Mouse (Mus musculus): ENCODE measurements around the gene Tfap2e. TPM values are rescaled to one million over a fixed set of nuclear protein-coding genes. Genes with fewer than 3 reads are reported as not detected.
A peak's percentile ranks its signal among the peaks of the same experiment; 100 is the strongest.

Tfap2e gene
- polyA plus RNA-seq, 1 experiment from 2014 or later = not detected

DNA sequence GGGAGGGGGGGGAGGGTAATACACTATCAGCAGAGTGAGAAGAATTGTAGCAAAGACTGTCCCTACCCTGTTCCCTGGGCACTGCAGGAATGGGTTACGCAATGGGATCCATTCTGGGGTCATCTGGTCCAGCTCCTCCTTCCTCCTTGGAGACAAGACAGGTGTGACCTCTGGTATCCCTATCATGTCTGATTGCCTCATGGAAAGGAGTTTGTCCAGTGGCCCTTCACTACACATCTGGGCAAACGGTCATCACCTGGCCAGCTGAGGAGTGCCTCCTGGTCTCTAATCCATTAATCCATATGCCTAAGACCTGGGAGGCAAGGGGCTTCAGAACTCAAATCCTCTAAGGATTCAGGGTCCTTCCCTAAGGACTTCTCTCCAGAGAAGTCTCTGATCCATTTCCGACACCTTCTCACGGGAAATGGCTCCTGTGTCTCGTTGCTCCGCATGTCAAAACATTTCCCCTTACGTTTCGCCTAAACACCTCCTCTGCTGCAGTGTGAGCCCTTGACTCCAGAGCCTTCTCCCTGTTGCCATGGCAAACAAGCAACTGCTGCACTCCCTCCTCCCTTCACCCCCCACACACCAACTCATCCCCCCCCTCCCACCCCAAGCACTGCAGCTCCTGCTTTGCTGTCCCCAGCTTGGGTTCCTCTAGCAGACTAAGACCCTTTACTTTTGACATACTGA, 15.0 kb upstream of the Tfap2e start:
- H3K4me1 ChIP-seq (replicated peaks) = peaks cover 28% of the 10 kb centered on the region
- H3K27ac ChIP-seq (replicated peaks) = no peak overlapping the region
- ATAC-seq (ENCODE audit: insufficient read depth) = no peak
- peaks cover 25% of the 10 kb centered on the region for H3K36me3 ChIP-seq (replicated peaks)
- H3K4me3 ChIP-seq (replicated peaks) = no peak overlapping the region
- 86% methylated on average over 8 of the region's 8 CpGs for WGBS (ENCODE audit: insufficient replicate concordance)
- H3K4me2 ChIP-seq = no peak overlapping the region
- H3K9me3 ChIP-seq (replicated peaks) = no peaks in the 10 kb centered on the region
- H3K9ac ChIP-seq = no peak overlapping the region
- H3K27me3 ChIP-seq = no peaks in the 10 kb centered on the region

DNA sequence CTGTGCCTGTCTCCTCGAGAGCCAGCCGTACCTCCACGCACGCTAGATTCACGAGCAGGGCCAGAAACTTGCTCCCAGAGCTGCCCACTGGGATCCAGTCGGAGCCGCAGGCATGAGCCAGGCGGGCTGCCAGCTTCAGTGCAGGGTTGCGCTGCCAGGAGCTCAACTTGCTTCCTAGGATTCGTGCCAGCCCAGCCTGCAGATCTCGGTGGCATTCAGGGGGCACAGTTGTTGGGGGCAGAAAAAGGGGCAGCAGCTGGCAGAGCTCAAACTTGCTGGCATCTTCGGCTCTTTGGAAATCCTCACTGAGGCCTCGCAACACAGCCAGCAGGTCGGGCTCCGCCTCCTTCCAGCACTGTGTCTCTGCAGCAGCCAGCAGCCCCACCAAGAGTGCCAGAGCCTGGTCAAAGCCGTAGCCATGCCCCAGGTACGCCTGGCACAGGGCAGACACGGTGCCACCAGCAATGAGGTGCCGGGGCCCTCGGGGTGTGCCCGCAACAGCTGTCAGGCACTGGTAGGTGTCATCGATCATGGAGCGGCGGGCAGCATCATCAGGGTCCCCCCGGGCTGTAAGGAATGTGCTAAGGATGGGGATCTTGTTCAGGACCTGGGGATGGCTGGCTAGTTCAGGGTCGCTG, 14.1 kb upstream of the Tfap2e start:
- ATAC-seq (ENCODE audit: insufficient read depth) = no peak
- 83% methylated on average over 26 of the region's 26 CpGs for WGBS (ENCODE audit: insufficient replicate concordance)
- Histone ChIP-seq H3K27ac (replicated peaks) (no peak overlapping the region), H3K36me3 (replicated peaks) (peaks cover 31% of the 10 kb centered on the region), H3K9me3 (replicated peaks) (no peaks in the 10 kb centered on the region), H3K4me2 (no peak overlapping the region), H3K4me3 (replicated peaks) (no peak overlapping the region), H3K27me3 (no peaks in the 10 kb centered on the region), H3K4me1 (replicated peaks) (peaks cover 28% of the 10 kb centered on the region), H3K9ac (no peak overlapping the region)

DNA sequence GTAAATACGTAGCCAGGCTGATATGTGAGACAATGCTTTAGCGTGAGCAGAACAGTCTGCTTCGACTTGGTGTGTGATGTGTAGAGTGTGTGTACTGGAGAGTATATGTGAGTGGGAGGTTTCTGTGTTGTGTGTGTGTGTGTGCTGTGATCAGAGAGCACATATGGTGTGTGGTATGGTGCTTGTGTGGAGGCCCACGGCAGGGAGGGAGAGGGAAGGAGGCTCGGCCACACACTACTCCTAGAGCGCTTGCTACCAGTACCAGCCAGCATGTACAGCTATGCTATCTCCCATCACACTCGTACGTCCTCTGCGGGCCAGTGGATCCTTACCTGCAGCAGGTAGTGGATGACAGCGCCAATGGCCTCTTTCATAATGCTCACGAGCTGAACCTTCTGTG, 13.5 kb upstream of the Tfap2e start:
- no peak for ATAC-seq (ENCODE audit: insufficient read depth)
- 78% methylated on average over 11 of the region's 11 CpGs for WGBS (ENCODE audit: insufficient replicate concordance)
- no peak overlapping the region for H3K4me2 ChIP-seq
- H3K9me3 ChIP-seq (replicated peaks) = no peaks in the 10 kb centered on the region
- H3K4me3 ChIP-seq (replicated peaks) = no peak overlapping the region
- peaks cover 37% of the 10 kb centered on the region for H3K36me3 ChIP-seq (replicated peaks)
- H3K9ac ChIP-seq = no peak overlapping the region
- H3K4me1 ChIP-seq (replicated peaks) = peaks cover 23% of the 10 kb centered on the region
- H3K27ac ChIP-seq (replicated peaks) = no peak overlapping the region
- H3K27me3 ChIP-seq = no peaks in the 10 kb centered on the region

DNA sequence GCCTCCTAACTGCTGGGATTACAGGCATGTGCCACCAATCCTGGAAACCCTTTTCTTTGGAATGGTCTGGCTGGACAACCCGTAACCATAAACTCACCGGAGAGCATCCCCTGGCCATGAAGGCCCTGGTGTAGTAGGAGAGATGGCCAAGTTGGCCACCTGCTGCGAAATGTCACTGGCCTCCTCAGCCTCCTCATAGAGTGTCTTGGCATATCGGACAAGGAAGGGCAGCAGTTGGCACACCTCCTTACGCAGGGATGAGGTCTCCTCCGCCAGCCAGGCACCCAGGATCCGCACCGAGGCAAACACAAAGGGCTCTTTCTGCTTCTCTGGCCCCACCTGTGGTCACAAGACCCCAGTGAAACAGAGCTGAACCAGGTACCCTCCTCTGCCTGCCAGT, 12.3 kb upstream of the Tfap2e start:
- WGBS (ENCODE audit: insufficient replicate concordance) = 80% methylated on average over 8 of the region's 8 CpGs

DNA sequence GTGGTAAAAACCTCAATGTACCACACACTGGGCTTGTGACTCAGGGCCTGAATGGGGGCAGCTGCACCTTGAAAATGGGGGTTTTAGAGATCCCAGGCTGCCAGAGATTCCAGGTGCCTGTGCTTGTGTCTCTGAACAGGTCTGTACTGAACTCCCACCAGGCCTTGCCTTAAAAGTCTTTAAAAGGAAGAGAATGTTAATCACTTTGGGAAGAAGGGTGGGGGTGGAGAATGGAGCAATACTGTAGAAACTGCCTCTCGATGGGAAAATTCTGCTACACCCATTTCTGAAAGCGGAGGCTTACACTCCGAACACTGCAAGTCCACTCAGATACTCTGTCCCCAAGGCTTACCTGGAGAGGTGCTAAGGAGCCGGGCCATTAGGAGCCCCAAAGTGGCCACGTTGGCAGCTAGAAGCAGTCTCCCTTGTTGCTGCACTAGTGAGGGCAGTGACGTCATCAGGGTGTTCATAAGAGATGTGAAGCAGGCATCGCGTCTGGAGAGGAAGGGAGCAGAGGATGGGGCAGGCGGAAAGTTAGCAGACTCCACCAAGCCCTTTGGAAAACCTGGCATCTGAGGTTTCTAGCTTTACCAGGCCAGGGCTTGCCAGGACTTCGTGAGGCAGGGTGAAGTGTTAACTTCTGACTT, 10.3 kb upstream of the Tfap2e start:
- H3K9ac ChIP-seq = no peak overlapping the region
- WGBS (ENCODE audit: insufficient replicate concordance) = 73% methylated on average over 10 of the region's 10 CpGs
- no peaks in the 10 kb centered on the region for H3K9me3 ChIP-seq (replicated peaks)
- no peaks in the 10 kb centered on the region for H3K27me3 ChIP-seq
- H3K4me1 ChIP-seq (replicated peaks) = 0 out of 2 replicates have a peak, but pooled peaks cover 5% of the 10 kb centered on the region
- H3K27ac ChIP-seq (replicated peaks) = no peak overlapping the region
- H3K36me3 ChIP-seq (replicated peaks) = peaks cover 37% of the 10 kb centered on the region
- no peak for ATAC-seq (ENCODE audit: insufficient read depth)
- no peak overlapping the region for H3K4me3 ChIP-seq (replicated peaks)
- no peak overlapping the region for H3K4me2 ChIP-seq

More for the DNA sequence above, 12.3 kb upstream of the Tfap2e start:
- H3K36me3 ChIP-seq (replicated peaks) = peaks cover 37% of the 10 kb centered on the region
- no peak overlapping the region for H3K4me2 ChIP-seq
- no peaks in the 10 kb centered on the region for H3K27me3 ChIP-seq
- H3K4me3 ChIP-seq (replicated peaks) = no peak overlapping the region
- no peaks in the 10 kb centered on the region for H3K9me3 ChIP-seq (replicated peaks)
- no peak for ATAC-seq (ENCODE audit: insufficient read depth)
- H3K9ac ChIP-seq = no peak overlapping the region
- H3K4me1 ChIP-seq (replicated peaks) = peaks cover 15% of the 10 kb centered on the region
- no peak overlapping the region for H3K27ac ChIP-seq (replicated peaks)

DNA sequence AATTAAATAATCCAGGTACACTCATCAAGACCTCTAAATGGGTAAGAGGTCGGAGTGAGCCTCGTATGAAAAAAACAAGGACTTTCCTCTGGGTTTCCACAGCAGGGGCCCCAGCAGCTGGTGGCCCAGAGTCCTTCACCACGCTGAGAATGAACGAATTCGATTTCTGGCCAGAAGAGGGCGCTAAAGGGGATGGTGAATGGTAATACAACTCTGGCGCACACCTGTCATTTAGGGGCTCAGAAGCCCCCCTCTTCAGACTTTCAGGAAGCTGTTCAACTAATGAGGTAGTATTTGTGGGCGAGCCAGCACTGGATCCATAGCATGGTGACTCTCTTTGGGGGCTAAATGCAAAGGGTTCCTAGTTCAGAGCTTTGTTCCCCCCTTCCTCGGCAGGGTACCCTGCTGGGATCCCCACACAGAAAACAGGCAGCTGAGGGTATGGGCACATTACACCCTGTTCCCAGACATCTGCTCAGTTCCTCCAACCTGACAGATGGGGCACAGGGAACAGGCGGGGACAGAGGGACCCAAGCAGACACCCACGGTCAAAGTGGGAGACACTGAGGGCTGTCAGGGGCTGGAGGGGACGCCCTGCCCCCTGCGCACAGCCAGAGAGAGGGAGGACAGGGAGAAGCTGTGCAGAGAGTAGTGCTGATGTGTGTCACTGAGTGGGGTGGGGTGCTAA, 9.6 kb upstream of the Tfap2e start:
- Histone ChIP-seq H3K9ac (no peak overlapping the region), H3K4me2 (no peak overlapping the region), H3K4me1 (replicated peaks) (0 out of 2 replicates have a peak, but pooled peaks cover 2% of the 10 kb centered on the region), H3K36me3 (replicated peaks) (peaks cover 37% of the 10 kb centered on the region), H3K27ac (replicated peaks) (no peak overlapping the region), H3K4me3 (replicated peaks) (no peak overlapping the region), H3K9me3 (replicated peaks) (no peaks in the 10 kb centered on the region), H3K27me3 (no peaks in the 10 kb centered on the region)
- WGBS (ENCODE audit: insufficient replicate concordance) = 42% methylated on average over 13 of the region's 13 CpGs
- ATAC-seq (ENCODE audit: insufficient read depth) = no peak

DNA sequence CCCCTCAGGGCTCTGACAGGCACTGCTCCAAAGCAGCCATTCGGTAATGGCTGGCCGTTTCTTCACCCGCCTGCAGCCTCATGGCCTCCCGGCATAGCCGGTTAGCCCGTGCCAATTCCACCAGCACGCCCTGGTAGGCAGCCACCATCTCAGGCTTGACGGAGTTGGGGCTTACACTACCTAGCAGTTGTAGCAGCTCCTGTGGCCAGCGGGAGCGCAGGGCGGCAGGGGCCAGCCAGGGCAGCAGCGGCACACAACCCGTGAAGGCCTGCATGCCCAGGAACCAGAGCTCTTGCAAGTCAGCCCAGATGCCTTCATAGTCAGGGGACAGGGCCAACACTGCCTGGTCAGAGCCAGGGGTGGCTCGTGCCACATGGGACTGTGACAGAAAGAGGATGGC, 8.8 kb upstream of the Tfap2e start:
- Histone ChIP-seq H3K4me2 (no peak overlapping the region), H3K4me1 (replicated peaks) (0 out of 2 replicates have a peak, but pooled peaks cover 2% of the 10 kb centered on the region), H3K27me3 (peaks cover 6% of the 10 kb centered on the region), H3K4me3 (replicated peaks) (no peak overlapping the region), H3K27ac (replicated peaks) (no peak overlapping the region), H3K9me3 (replicated peaks) (no peaks in the 10 kb centered on the region), H3K9ac (no peak overlapping the region), H3K36me3 (replicated peaks) (peaks cover 35% of the 10 kb centered on the region)
- 85% methylated on average over 14 of the region's 14 CpGs for WGBS (ENCODE audit: insufficient replicate concordance)
- no peak for ATAC-seq (ENCODE audit: insufficient read depth)

DNA sequence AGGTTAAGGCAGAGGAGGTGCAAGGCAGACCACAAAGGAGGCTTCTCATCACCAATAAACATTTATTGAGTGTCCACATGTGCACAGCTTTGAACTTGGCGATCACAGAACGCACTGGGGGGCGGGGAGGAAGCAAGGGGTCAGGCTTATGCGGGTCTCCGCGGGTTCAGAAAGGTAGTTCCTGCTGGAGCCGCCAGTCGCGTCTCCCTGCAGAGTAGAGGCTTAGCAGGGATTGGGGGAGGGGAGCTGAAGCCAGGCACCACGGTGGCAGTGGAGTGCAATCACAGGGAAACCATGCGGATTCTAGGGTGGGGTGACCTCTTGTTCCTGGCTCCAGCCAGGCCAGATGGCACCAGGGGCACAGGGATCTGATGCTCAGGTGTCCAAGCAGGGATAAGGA, 7.7 kb upstream of the Tfap2e start:
- 0 out of 2 replicates have a peak, but pooled peaks cover 2% of the 10 kb centered on the region for H3K4me1 ChIP-seq (replicated peaks)
- peaks cover 18% of the 10 kb centered on the region for H3K27me3 ChIP-seq
- no peak overlapping the region for H3K4me2 ChIP-seq
- H3K27ac ChIP-seq (replicated peaks) = no peak overlapping the region
- no peaks in the 10 kb centered on the region for H3K9me3 ChIP-seq (replicated peaks)
- no peak overlapping the region for H3K9ac ChIP-seq
- H3K4me3 ChIP-seq (replicated peaks) = no peak overlapping the region
- WGBS (ENCODE audit: insufficient replicate concordance) = 46% methylated on average over 11 of the region's 11 CpGs
- peaks cover 32% of the 10 kb centered on the region for H3K36me3 ChIP-seq (replicated peaks)
- ATAC-seq (ENCODE audit: insufficient read depth) = no peak

DNA sequence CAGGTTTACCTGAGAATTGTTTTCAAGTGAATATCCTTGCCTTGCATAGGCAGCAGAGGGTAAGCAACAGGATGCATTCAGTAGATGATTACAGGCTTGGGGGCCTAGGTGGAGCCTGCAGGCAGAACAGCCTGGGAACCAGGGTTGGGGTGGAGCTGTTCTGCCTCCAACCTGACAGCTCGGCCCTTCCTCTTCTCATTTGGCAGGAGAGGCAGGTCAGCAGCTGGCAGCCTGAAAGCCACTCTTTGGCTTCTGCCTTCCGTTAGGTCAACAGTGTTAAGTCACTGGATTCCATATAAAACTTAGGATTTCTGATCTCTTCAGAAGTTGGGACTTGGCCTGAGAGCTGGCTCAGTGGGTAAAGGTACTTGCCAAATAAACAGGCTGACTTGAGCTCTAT, 6.9 kb upstream of the Tfap2e start:
- Histone ChIP-seq H3K27ac (replicated peaks) (no peak overlapping the region), H3K4me2 (no peak overlapping the region), H3K27me3 (peaks cover 25% of the 10 kb centered on the region), H3K9ac (no peak overlapping the region), H3K4me3 (replicated peaks) (no peak overlapping the region), H3K9me3 (replicated peaks) (no peaks in the 10 kb centered on the region), H3K36me3 (replicated peaks) (peaks cover 26% of the 10 kb centered on the region), H3K4me1 (replicated peaks) (0 out of 2 replicates have a peak, but pooled peaks cover 2% of the 10 kb centered on the region)
- ATAC-seq (ENCODE audit: insufficient read depth) = no peak
- 38% methylated on average over 2 of the region's 2 CpGs for WGBS (ENCODE audit: insufficient replicate concordance)

DNA sequence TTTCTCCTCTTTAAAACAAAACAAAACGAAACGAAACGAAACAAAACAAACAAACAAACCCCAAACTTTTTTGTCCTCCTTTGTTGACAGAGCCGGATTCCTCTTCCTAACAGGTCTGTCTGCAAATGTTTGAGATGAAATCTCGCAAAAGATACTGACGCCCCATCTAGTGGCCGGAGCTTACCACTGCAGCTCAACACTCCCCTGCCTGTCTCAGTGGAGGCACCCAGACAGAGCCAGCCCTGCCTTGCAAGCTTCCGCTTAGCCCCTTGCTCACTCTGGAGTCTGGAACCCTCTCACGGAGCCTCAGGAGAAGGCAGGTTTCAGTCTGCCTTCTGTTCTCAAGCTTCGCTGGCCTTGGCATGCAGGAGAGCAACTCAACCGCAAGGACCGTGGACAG, 5.4 kb upstream of the Tfap2e start:
- Histone ChIP-seq H3K9me3 (replicated peaks) (no peaks in the 10 kb centered on the region), H3K36me3 (replicated peaks) (peaks cover 17% of the 10 kb centered on the region), H3K27ac (replicated peaks) (no peak overlapping the region), H3K4me1 (replicated peaks) (0 out of 2 replicates have a peak, but pooled peaks cover 2% of the 10 kb centered on the region), H3K9ac (no peak overlapping the region), H3K27me3 (peaks cover 40% of the 10 kb centered on the region), H3K4me2 (peak overlapping the region; percentile 31; the same call in 1 of the 2 replicates), H3K4me3 (replicated peaks) (no peak overlapping the region)
- ATAC-seq (ENCODE audit: insufficient read depth) = peak; percentile 38; the same call in 1 of the 2 replicates
- 4% methylated on average over 12 of the region's 12 CpGs for WGBS (ENCODE audit: insufficient replicate concordance)
